Comparison of ENCODE assay signal across 31 mouse cellular contexts in the genomic region with DNA sequence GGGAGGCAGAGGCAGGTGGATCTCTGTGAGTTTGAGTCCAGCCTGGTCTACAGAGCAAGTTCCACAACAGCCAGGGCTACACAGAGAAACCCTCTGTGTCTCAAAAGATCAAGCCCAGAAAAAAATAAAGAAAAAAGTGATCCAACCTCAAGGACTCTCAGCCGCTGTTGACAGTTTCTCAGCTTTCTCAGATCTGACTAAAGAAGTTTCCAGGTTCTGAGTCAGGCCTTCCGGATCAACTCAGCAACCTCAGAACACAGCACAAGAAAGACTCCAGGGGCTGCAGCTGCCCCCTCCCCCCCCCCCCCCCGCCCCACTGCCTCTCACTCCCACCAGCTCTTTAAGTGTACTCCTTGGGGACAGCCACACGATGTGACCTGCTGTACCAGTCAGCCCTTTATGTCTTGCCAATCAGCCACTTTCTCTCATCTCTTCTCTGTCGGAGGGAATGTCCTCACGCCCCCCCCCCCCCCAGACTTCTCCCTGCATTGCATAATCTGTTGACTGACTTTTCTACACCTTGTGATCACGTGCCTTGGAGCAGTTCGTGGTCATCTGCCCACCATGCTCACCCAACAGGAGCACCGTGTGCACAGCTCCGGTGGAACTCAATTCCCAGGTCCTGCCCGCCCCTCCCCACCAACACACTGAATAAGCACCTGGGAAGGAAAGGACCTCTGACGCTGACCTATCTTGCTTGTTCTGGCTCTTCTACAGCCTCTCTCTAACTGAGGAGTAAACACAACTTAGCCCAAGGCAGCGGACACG. TPM values are rescaled to one million over a fixed set of nuclear protein-coding genes. Genes with fewer than 3 reads are reported as not detected.
DNase-seq lines count a peak whose midpoint lies in the region; ATAC-seq and TF ChIP-seq lines count a peak whose summit lies in the region.
"Had no signal": no experiment of that assay in that cellular context is flagged by ENCODE, and none has a peak within 500 bp of the region (broad histone marks: within the 10 kb centered on the region; RNA-seq: fewer than 3 reads in every experiment).

No protein-coding gene starts in this region.

- no peaks in the 10 kb centered on the region for H3K79me2 ChIP-seq in liver, adult 2 months (ENCODE audit: control insufficient read depth, insufficient read depth, low read length)

- no peak overlapping the region for H3K9ac ChIP-seq in liver, adult 2 months (ENCODE audit: low read depth, low read length)
- no peak overlapping the region for H3K9ac ChIP-seq in liver, postnatal 0 days (replicated peaks)
- H3K9ac ChIP-seq in ES-Bruce4 (ENCODE audit: low read depth, poor library complexity, severe bottlenecking) = peak overlapping the region; percentile 42
- H3K9ac ChIP-seq: embryonic facial prominence, embryonic 12.5 days; embryonic facial prominence, embryonic 15.5 days; forebrain, embryonic 12.5 days; forebrain, embryonic 15.5 days; heart, embryonic 12.5 days; heart, embryonic 15.5 days; hindbrain, embryonic 13.5 days had no signal

- H3K9me3 ChIP-seq in liver, postnatal 0 days (ENCODE audit: low read length) = no peaks in the 10 kb centered on the region
- H3K9me3 ChIP-seq in ES-Bruce4 (replicated peaks; ENCODE audit: control insufficient read depth, insufficient read depth, low read length, poor library complexity, severe bottlenecking) = peaks cover 5% of the 10 kb centered on the region; the same call in 1 of the 2 replicates
- H3K9me3 ChIP-seq in forebrain, embryonic 10.5 days = no peaks in the 10 kb centered on the region
- H3K9me3 ChIP-seq: embryonic facial prominence, embryonic 12.5 days; embryonic facial prominence, embryonic 15.5 days; forebrain, embryonic 12.5 days; forebrain, embryonic 15.5 days; heart, embryonic 12.5 days; heart, embryonic 15.5 days had no signal

- H3K4me3 ChIP-seq in liver, adult 2 months (ENCODE audit: insufficient read depth, low read depth, low read length) = no peak overlapping the region
- H3K4me3 ChIP-seq in liver, postnatal 0 days (ENCODE audit: low read depth, low read length) = no peak overlapping the region
- H3K4me3 ChIP-seq in ES-Bruce4 (ENCODE audit: low read depth, low read length) = peak overlapping the region; percentile 39
- H3K4me3 ChIP-seq in forebrain, embryonic 10.5 days = no peak overlapping the region
- H3K4me3 ChIP-seq: embryonic facial prominence, embryonic 12.5 days; embryonic facial prominence, embryonic 15.5 days; forebrain, embryonic 12.5 days; forebrain, embryonic 15.5 days; heart, embryonic 12.5 days; heart, embryonic 15.5 days; hindbrain, embryonic 10.5 days; hindbrain, embryonic 13.5 days had no signal

- TF ChIP-seq CTCF in liver, adult 2 months (IDR thresholded peaks at IDR 0.05; ENCODE audit: low read depth, low read length) = no peak
- TF ChIP-seq CTCF in liver, postnatal 0 days (IDR thresholded peaks at IDR 0.05; ENCODE audit: low read depth) = no peak
- TF ChIP-seq CTCF in ES-Bruce4 (IDR thresholded peaks at IDR 0.05; ENCODE audit: low read depth, low read length) = no peak

- no peak overlapping the region for H3K27ac ChIP-seq in liver, adult 2 months (replicated peaks; ENCODE audit: insufficient read depth, low read depth, low read length)
- H3K27ac ChIP-seq in liver, postnatal 0 days (ENCODE audit: low read depth) = no peak overlapping the region
- H3K27ac ChIP-seq in ES-Bruce4 (ENCODE audit: insufficient read depth, low read length) = peak overlapping the region; percentile 99
- H3K27ac ChIP-seq in forebrain, embryonic 10.5 days = no peak overlapping the region
- H3K27ac ChIP-seq: embryonic facial prominence, embryonic 12.5 days; embryonic facial prominence, embryonic 15.5 days; forebrain, embryonic 12.5 days; forebrain, embryonic 15.5 days; heart, embryonic 15.5 days; hindbrain, embryonic 10.5 days; hindbrain, embryonic 13.5 days had no signal

- peaks cover 7% of the 10 kb centered on the region; the same call in 1 of the 2 replicates for H3K27me3 ChIP-seq in liver, adult 2 months (ENCODE audit: control insufficient read depth, insufficient read depth, low read length)
- 0 out of 2 replicates have a peak, but pooled peaks cover 8% of the 10 kb centered on the region for H3K27me3 ChIP-seq in liver, postnatal 0 days (ENCODE audit: insufficient read depth, low read length)
- H3K27me3 ChIP-seq in ES-Bruce4 (ENCODE audit: control insufficient read depth, insufficient read depth, low read length, poor library complexity, severe bottlenecking) = no peaks in the 10 kb centered on the region
- H3K27me3 ChIP-seq in forebrain, embryonic 10.5 days (ENCODE audit: poor library complexity, severe bottlenecking) = no peaks in the 10 kb centered on the region
- H3K27me3 ChIP-seq: embryonic facial prominence, embryonic 12.5 days; embryonic facial prominence, embryonic 15.5 days; forebrain, embryonic 12.5 days; forebrain, embryonic 15.5 days; heart, embryonic 12.5 days; heart, embryonic 15.5 days; hindbrain, embryonic 13.5 days had no signal

- H3K4me2 ChIP-seq in liver, postnatal 0 days (ENCODE audit: low read depth, low read length) = no peak overlapping the region
- H3K4me2 ChIP-seq: embryonic facial prominence, embryonic 12.5 days; embryonic facial prominence, embryonic 15.5 days; forebrain, embryonic 12.5 days; forebrain, embryonic 15.5 days; heart, embryonic 12.5 days; heart, embryonic 15.5 days; hindbrain, embryonic 13.5 days had no signal

- DNase-seq in liver, adult 2 months (ENCODE audit: extremely low read depth, low read depth, low spot score) = peak; percentile 31
- no peak for DNase-seq in liver, postnatal 0 days
- DNase-seq in lung, postnatal 36 days = peak; percentile 30
- DNase-seq in lung, postnatal 10 days = no peak
- DNase-seq in 416B (ENCODE audit: low read depth) = peak; percentile 60
- no peak for DNase-seq in forebrain, embryonic 10.5 days (ENCODE audit: extremely low spot score, low spot score)
- DNase-seq: adrenal gland, adult 2 months; adrenal gland, postnatal 14 days; B cell, adult 2 months; cerebellum, adult 11 months; cerebellum, adult 2 months; cerebellum, adult 9-11 months; gastrocnemius, postnatal 25 days; heart, adult 18-20 months; heart, postnatal 10 days; heart, postnatal 36 days had no signal

- peaks cover 2% of the 10 kb centered on the region; the same call in 1 of the 2 replicates for H3K4me1 ChIP-seq in liver, adult 2 months (ENCODE audit: control insufficient read depth, insufficient read depth, low read length)
- H3K4me1 ChIP-seq in liver, postnatal 0 days (ENCODE audit: insufficient read depth) = no peaks in the 10 kb centered on the region
- H3K4me1 ChIP-seq in ES-Bruce4 (ENCODE audit: control insufficient read depth, insufficient read depth, low read length) = peaks cover 7% of the 10 kb centered on the region
- H3K4me1 ChIP-seq in forebrain, embryonic 10.5 days = peaks cover 24% of the 10 kb centered on the region
- H3K4me1 ChIP-seq: embryonic facial prominence, embryonic 12.5 days; embryonic facial prominence, embryonic 15.5 days; forebrain, embryonic 12.5 days; forebrain, embryonic 15.5 days; heart, embryonic 12.5 days; heart, embryonic 15.5 days; hindbrain, embryonic 13.5 days had no signal

- no peaks in the 10 kb centered on the region for H3K36me3 ChIP-seq in liver, adult 2 months (ENCODE audit: control insufficient read depth, insufficient read depth, low read length)
- no peaks in the 10 kb centered on the region for H3K36me3 ChIP-seq in liver, postnatal 0 days (replicated peaks; ENCODE audit: insufficient read depth, low read length)
- no peaks in the 10 kb centered on the region for H3K36me3 ChIP-seq in ES-Bruce4 (ENCODE audit: control insufficient read depth, insufficient read depth, low read length, poor library complexity, severe bottlenecking)
- H3K36me3 ChIP-seq in forebrain, embryonic 10.5 days (replicated peaks) = no peaks in the 10 kb centered on the region
- H3K36me3 ChIP-seq: embryonic facial prominence, embryonic 12.5 days; embryonic facial prominence, embryonic 15.5 days; forebrain, embryonic 12.5 days; forebrain, embryonic 15.5 days; heart, embryonic 12.5 days; heart, embryonic 15.5 days; hindbrain, embryonic 10.5 days; hindbrain, embryonic 13.5 days had no signal

- TF ChIP-seq POLR2A in liver, adult 2 months (IDR thresholded peaks at IDR 0.05; ENCODE audit: extremely low read depth, insufficient read depth, low read length) = no peak
- TF ChIP-seq POLR2A in ES-Bruce4 (IDR thresholded peaks at IDR 0.05; ENCODE audit: insufficient read depth, low read length) = no peak

- no peak for ATAC-seq in liver, postnatal 0 days
- no peak for ATAC-seq in monocyte, adult 5-6 weeks (replicated peaks; ENCODE audit: insufficient number of reproducible peaks, low FRiP score, low TSS enrichment, poor library complexity, severe bottlenecking)
- ATAC-seq: forebrain, embryonic 15.5 days; hindbrain, embryonic 16.5 days had no signal

- no peak for TF ChIP-seq EP300 in liver, postnatal 0 days (IDR thresholded peaks at IDR 0.05; ENCODE audit: low read depth)
- peak; percentile 62 for TF ChIP-seq EP300 in ES-Bruce4 (IDR thresholded peaks at IDR 0.05; ENCODE audit: insufficient read depth, low read depth, low read length)

- 53% methylated on average over 13 of the region's 14 CpGs for WGBS in liver, adult 2 months
- WGBS in liver, postnatal 0 days (ENCODE audit: insufficient replicate concordance) = 67% methylated on average over 11 of the region's 14 CpGs
- 88% methylated on average over 14 of the region's 14 CpGs for WGBS in forebrain, embryonic 10.5 days

RNA-seq across cellular contexts. Expression of a gene that starts 5.5 kb away (rescaled TPM):
- total RNA-seq in liver, adult 2 months (2014; rRNA removed) = 3.6 and 3.7 TPM in 2 replicates
- 4.9 and 6.8 TPM in 2 replicates for polyA plus RNA-seq in liver, adult 2 months (2012; rRNA removed)
- polyA plus RNA-seq in liver, postnatal 0 days (2015; fragmentation: Nextera tagmentation; extraction: Ambion mirVana) = 9.8 and 10.1 TPM in 2 replicates
- 338 and 387 TPM in 2 replicates for polyA plus RNA-seq in ES-Bruce4 (2011; ENCODE audit: insufficient read depth, insufficient read length, low read depth, missing spikeins)
- 37.1 and 39.3 TPM in 2 replicates for polyA plus RNA-seq in forebrain, embryonic 10.5 days (2016; fragmentation: Nextera tagmentation; extraction: Ambion mirVana)
- 6.8 to 24.4 TPM (median 11.1 TPM) in 3 replicates for total RNA-seq in monocyte, adult 5-6 weeks (2017)

RNA-seq across cellular contexts. Expression of a gene that starts 14.1 kb away (rescaled TPM):
- not detected in 2 replicates for total RNA-seq in liver, adult 2 months (2014; rRNA removed)
- not detected in 2 replicates for polyA plus RNA-seq in liver, adult 2 months (2012; rRNA removed)
- not detected in 2 replicates for polyA plus RNA-seq in liver, postnatal 0 days (2015; fragmentation: Nextera tagmentation; extraction: Ambion mirVana)
- polyA plus RNA-seq in ES-Bruce4 (2011; ENCODE audit: insufficient read depth, insufficient read length, low read depth, missing spikeins) = 3.5 and 4.8 TPM in 2 replicates
- polyA plus RNA-seq in forebrain, embryonic 10.5 days (2016; fragmentation: Nextera tagmentation; extraction: Ambion mirVana) = not detected in 2 replicates
- not detected in 3 replicates for total RNA-seq in monocyte, adult 5-6 weeks (2017)
- total RNA-seq: adrenal gland, adult 2 months; adrenal gland, postnatal 14 days; adrenal gland, postnatal 4 days; common myeloid progenitor, adult 5-6 weeks; gastrocnemius, adult 8-10 months; gastrocnemius, postnatal 25 days; heart, adult 18-20 months; heart, postnatal 10 days; heart, postnatal 36 days; MEL had no signal
- polyA plus RNA-seq: adrenal gland, adult 2 months; cerebellum, adult 2 months; embryonic facial prominence, embryonic 12.5 days; embryonic facial prominence, embryonic 15.5 days; forebrain, embryonic 12.5 days; forebrain, embryonic 15.5 days; heart, embryonic 12.5 days; heart, embryonic 15.5 days; hindbrain, embryonic 10.5 days; hindbrain, embryonic 13.5 days; hindbrain, embryonic 16.5 days had no signal

RNA-seq across cellular contexts. Expression of a gene that starts 21.4 kb away (rescaled TPM):
- total RNA-seq in liver, adult 2 months (2014; rRNA removed) = 18.2 and 22.8 TPM in 2 replicates
- polyA plus RNA-seq in liver, adult 2 months (2012; rRNA removed) = 8.5 and 8.9 TPM in 2 replicates
- 25.7 and 27.8 TPM in 2 replicates for polyA plus RNA-seq in liver, postnatal 0 days (2015; fragmentation: Nextera tagmentation; extraction: Ambion mirVana)
- polyA plus RNA-seq in ES-Bruce4 (2011; ENCODE audit: insufficient read depth, insufficient read length, low read depth, missing spikeins) = 98.6 and 131 TPM in 2 replicates
- polyA plus RNA-seq in forebrain, embryonic 10.5 days (2016; fragmentation: Nextera tagmentation; extraction: Ambion mirVana) = 90.8 and 94.9 TPM in 2 replicates
- 37.3 to 62.6 TPM (median 61.9 TPM) in 3 replicates for total RNA-seq in monocyte, adult 5-6 weeks (2017)

RNA-seq across cellular contexts. Expression of a gene that starts 29.7 kb away (rescaled TPM):
- total RNA-seq in liver, adult 2 months (2014; rRNA removed) = 0.09 and 0.13 TPM in 2 replicates
- 0.35 and 0.80 TPM in 2 replicates for polyA plus RNA-seq in liver, adult 2 months (2012; rRNA removed)
- 0.52 and 0.59 TPM in 2 replicates for polyA plus RNA-seq in liver, postnatal 0 days (2015; fragmentation: Nextera tagmentation; extraction: Ambion mirVana)
- 4.0 and 4.9 TPM in 2 replicates for polyA plus RNA-seq in ES-Bruce4 (2011; ENCODE audit: insufficient read depth, insufficient read length, low read depth, missing spikeins)
- polyA plus RNA-seq in forebrain, embryonic 10.5 days (2016; fragmentation: Nextera tagmentation; extraction: Ambion mirVana) = 9.2 and 10.7 TPM in 2 replicates
- 0.19 TPM in 1 of 3 replicates, not detected in the others for total RNA-seq in monocyte, adult 5-6 weeks (2017)
- total RNA-seq: common myeloid progenitor, adult 5-6 weeks; MEL had no signal

RNA-seq across cellular contexts. Expression of a gene that starts 40.2 kb away (rescaled TPM):
- total RNA-seq in liver, adult 2 months (2014; rRNA removed) = 6.4 and 7.3 TPM in 2 replicates
- 6.8 and 8.3 TPM in 2 replicates for polyA plus RNA-seq in liver, adult 2 months (2012; rRNA removed)
- 57.0 and 57.3 TPM in 2 replicates for polyA plus RNA-seq in liver, postnatal 0 days (2015; fragmentation: Nextera tagmentation; extraction: Ambion mirVana)
- polyA plus RNA-seq in ES-Bruce4 (2011; ENCODE audit: insufficient read depth, insufficient read length, low read depth, missing spikeins) = 21.8 and 25.5 TPM in 2 replicates
- 84.0 and 90.8 TPM in 2 replicates for polyA plus RNA-seq in forebrain, embryonic 10.5 days (2016; fragmentation: Nextera tagmentation; extraction: Ambion mirVana)
- total RNA-seq in monocyte, adult 5-6 weeks (2017) = 7.9 to 13.7 TPM (median 8.1 TPM) in 3 replicates

Comparison
In these comparisons a context has a peak if more than half of its experiments do, and no peak if none do; other contexts are left out.
1. DNase-seq: peak in liver, adult 2 months (single experiment), lung, postnatal 36 days (single experiment) and 416B (single experiment); none in liver, postnatal 0 days (single experiment), lung, postnatal 10 days (single experiment) and forebrain, embryonic 10.5 days (single experiment).